Mouse (Mus musculus): ENCODE measurements around the gene 0610040J01Rik. TPM values are rescaled to one million over a fixed set of nuclear protein-coding genes. Genes with fewer than 3 reads are reported as not detected.
A peak's percentile ranks its signal among the peaks of the same experiment; 100 is the strongest.
"Not testable (repeated sequence)": the region's sequence is repeated elsewhere in the genome, so short reads cannot be mapped to it uniquely, and the experiment has no call there.

The 0610040J01Rik gene
- polyA plus RNA-seq, 1 experiment from 2014 or later: 1.5 TPM

- no peak overlapping the region for H3K4me3 ChIP-seq (ENCODE audit: low read depth, low read length)
- no peak overlapping the region for H3K4me2 ChIP-seq (ENCODE audit: low read depth, low read length)
- no peaks in the 10 kb centered on the region for H3K4me1 ChIP-seq (ENCODE audit: control insufficient read depth, insufficient read depth, low read length)
- 42% methylated on average over 6 of the region's 6 CpGs for WGBS
- H3K27me3 ChIP-seq (ENCODE audit: control insufficient read depth, insufficient read depth, low read length): no peaks in the 10 kb centered on the region
- H3K9ac ChIP-seq (replicated peaks; ENCODE audit: low read depth, low read length): no peak overlapping the region
- H3K27ac ChIP-seq (ENCODE audit: low read depth, low read length): no peak overlapping the region
- H3K9me3 ChIP-seq (ENCODE audit: control insufficient read depth, low read length): no peaks in the 10 kb centered on the region
- peak; percentile 63; the same call in 1 of the 2 replicates for ATAC-seq (ENCODE audit: low read depth)
- no peaks in the 10 kb centered on the region for H3K36me3 ChIP-seq (ENCODE audit: control insufficient read depth, insufficient read depth, low read length)
Observed at GRCm38 (mm10) chr5:63886709-63887108, 74.5 kb downstream of the 0610040J01Rik start.

DNA sequence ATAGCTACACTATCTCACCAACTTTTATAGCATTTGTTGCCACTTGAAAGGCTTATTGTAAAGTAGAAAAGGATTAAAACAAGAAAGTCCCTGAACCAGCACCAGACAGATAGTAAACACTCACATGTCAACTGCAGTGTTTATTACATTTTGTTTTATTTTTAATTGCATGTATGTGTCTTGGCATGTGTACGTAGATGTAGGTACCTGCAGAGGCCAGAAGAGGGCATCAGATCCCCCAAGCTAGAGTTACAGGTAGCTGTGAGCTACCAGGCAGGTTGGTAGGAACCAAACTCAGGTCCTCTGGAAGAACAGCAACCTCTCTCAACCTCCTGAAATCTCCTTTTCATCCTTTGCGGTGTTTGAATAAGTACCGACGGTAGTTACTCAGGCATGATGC, 74.9 kb downstream of the 0610040J01Rik start:
- Histone ChIP-seq H3K9me3 (ENCODE audit: control insufficient read depth, low read length) (no peaks in the 10 kb centered on the region), H3K4me3 (ENCODE audit: low read depth, low read length) (no peak overlapping the region), H3K27me3 (ENCODE audit: control insufficient read depth, insufficient read depth, low read length) (no peaks in the 10 kb centered on the region), H3K9ac (replicated peaks; ENCODE audit: low read depth, low read length) (no peak overlapping the region), H3K27ac (ENCODE audit: low read depth, low read length) (no peak overlapping the region), H3K4me1 (ENCODE audit: control insufficient read depth, insufficient read depth, low read length) (no peaks in the 10 kb centered on the region), H3K4me2 (ENCODE audit: low read depth, low read length) (no peak overlapping the region), H3K36me3 (ENCODE audit: control insufficient read depth, insufficient read depth, low read length) (no peaks in the 10 kb centered on the region)
- ATAC-seq (ENCODE audit: low read depth): no peak
- WGBS: 98% methylated on average over 4 of the region's 4 CpGs

GRCm38 (mm10) chr5:63891241-63891640, 79.1 kb downstream of the 0610040J01Rik start:
- Histone ChIP-seq H3K9ac (replicated peaks; ENCODE audit: low read depth, low read length) (no peak overlapping the region), H3K27ac (ENCODE audit: low read depth, low read length) (no peak overlapping the region), H3K9me3 (ENCODE audit: control insufficient read depth, low read length) (no peaks in the 10 kb centered on the region), H3K4me3 (ENCODE audit: low read depth, low read length) (no peak overlapping the region), H3K4me1 (ENCODE audit: control insufficient read depth, insufficient read depth, low read length) (no peaks in the 10 kb centered on the region), H3K27me3 (ENCODE audit: control insufficient read depth, insufficient read depth, low read length) (no peaks in the 10 kb centered on the region), H3K4me2 (ENCODE audit: low read depth, low read length) (no peak overlapping the region), H3K36me3 (ENCODE audit: control insufficient read depth, insufficient read depth, low read length) (no peaks in the 10 kb centered on the region)
- 76% methylated on average over 4 of the region's 4 CpGs for WGBS
- no peak for ATAC-seq (ENCODE audit: low read depth)

DNA sequence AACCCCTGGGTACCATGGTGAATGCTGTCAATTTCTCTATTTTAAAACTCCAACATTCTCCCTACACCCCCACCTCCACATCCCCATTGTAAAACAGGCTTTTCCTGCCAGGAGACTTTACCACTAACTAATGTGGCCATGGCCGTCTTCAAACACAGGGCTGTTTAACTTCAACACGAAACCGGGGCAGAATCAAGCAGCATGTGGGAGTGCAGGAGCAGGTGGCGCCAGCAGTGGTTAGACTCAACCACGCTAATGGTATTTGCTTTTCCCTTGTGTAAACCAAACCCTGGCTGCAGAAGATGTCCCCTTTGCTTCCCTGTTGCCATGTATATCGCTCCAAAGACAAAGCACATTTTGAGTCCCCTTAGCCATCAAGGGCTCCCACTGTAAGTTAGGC, 79.7 kb downstream of the 0610040J01Rik start:
- H3K9ac ChIP-seq (replicated peaks; ENCODE audit: low read depth, low read length): no peak overlapping the region
- 75% methylated on average over 6 of the region's 6 CpGs for WGBS
- no peaks in the 10 kb centered on the region for H3K36me3 ChIP-seq (ENCODE audit: control insufficient read depth, insufficient read depth, low read length)
- H3K4me2 ChIP-seq (ENCODE audit: low read depth, low read length): no peak overlapping the region
- no peak for ATAC-seq (ENCODE audit: low read depth)
- H3K9me3 ChIP-seq (ENCODE audit: control insufficient read depth, low read length): no peaks in the 10 kb centered on the region
- no peaks in the 10 kb centered on the region for H3K27me3 ChIP-seq (ENCODE audit: control insufficient read depth, insufficient read depth, low read length)
- no peaks in the 10 kb centered on the region for H3K4me1 ChIP-seq (ENCODE audit: control insufficient read depth, insufficient read depth, low read length)
- no peak overlapping the region for H3K4me3 ChIP-seq (ENCODE audit: low read depth, low read length)
- H3K27ac ChIP-seq (ENCODE audit: low read depth, low read length): no peak overlapping the region

DNA sequence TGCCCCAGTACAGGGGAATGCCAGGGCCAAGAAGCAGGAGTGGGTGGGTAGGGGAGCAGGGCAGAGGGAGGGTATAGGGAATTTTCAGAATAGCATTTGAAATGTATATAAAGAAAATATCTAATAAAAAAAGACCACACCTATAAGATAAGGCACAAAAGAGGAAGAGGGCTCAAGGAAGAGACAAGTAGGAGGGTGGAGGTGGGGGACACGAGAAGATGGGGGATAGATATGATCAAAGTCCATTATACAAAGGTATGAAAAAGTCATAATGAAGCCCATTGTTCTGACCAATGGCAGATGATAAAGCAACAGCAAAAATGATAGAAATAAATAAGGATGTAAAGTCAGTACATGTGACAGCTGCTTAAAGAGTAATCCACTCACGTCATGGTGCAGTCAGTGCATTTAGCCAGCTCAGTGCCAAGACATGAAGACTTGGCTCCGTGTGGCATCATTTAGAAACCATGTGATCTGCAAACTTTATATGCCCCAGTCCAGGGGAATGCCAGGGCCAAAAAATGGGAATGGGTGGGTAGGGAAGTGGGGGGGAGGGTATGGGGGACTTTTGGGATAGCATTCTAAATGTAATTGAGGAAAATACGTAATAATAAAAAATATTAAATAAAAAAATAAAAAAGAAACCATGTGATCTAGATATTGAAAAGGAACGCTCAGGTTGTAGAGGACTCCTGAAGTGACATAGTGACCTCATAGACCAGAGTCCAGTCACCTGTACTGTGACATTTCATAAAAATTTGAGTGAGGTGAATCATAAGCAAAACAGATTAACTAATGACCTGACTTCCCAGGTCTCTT, 85.0 kb downstream of the 0610040J01Rik start:
- WGBS: 90% methylated on average over 5 of the region's 5 CpGs

GRCm38 (mm10) chr5:63897820-63898110, 85.6 kb downstream of the 0610040J01Rik start:
- H3K9ac ChIP-seq (replicated peaks; ENCODE audit: low read depth, low read length): no peak overlapping the region

More for the DNA sequence above, 85.0 kb downstream of the 0610040J01Rik start:
- not testable (repeated sequence) for H3K4me3 ChIP-seq (ENCODE audit: low read depth, low read length); H3K9ac ChIP-seq (replicated peaks; ENCODE audit: low read depth, low read length); H3K36me3 ChIP-seq (ENCODE audit: control insufficient read depth, insufficient read depth, low read length); H3K9me3 ChIP-seq (ENCODE audit: control insufficient read depth, low read length); ATAC-seq (ENCODE audit: low read depth); H3K4me1 ChIP-seq (ENCODE audit: control insufficient read depth, insufficient read depth, low read length); H3K4me2 ChIP-seq (ENCODE audit: low read depth, low read length); H3K27me3 ChIP-seq (ENCODE audit: control insufficient read depth, insufficient read depth, low read length); H3K27ac ChIP-seq (ENCODE audit: low read depth, low read length)

GRCm38 (mm10) chr5:63903329-63903728, 91.2 kb downstream of the 0610040J01Rik start:
- no peak overlapping the region for H3K9ac ChIP-seq (replicated peaks; ENCODE audit: low read depth, low read length)
- no peak for ATAC-seq (ENCODE audit: low read depth)
- H3K36me3 ChIP-seq (ENCODE audit: control insufficient read depth, insufficient read depth, low read length): no peaks in the 10 kb centered on the region
- H3K4me2 ChIP-seq (ENCODE audit: low read depth, low read length): no peak overlapping the region
- no peak overlapping the region for H3K4me3 ChIP-seq (ENCODE audit: low read depth, low read length)
- no peaks in the 10 kb centered on the region for H3K9me3 ChIP-seq (ENCODE audit: control insufficient read depth, low read length)
- H3K27ac ChIP-seq (ENCODE audit: low read depth, low read length): no peak overlapping the region
- no peaks in the 10 kb centered on the region for H3K4me1 ChIP-seq (ENCODE audit: control insufficient read depth, insufficient read depth, low read length)
- WGBS: 87% methylated on average over 3 of the region's 3 CpGs
- no peaks in the 10 kb centered on the region for H3K27me3 ChIP-seq (ENCODE audit: control insufficient read depth, insufficient read depth, low read length)

More at GRCm38 (mm10) chr5:63897820-63898110, 85.6 kb downstream of the 0610040J01Rik start:
- Histone ChIP-seq H3K4me1 (ENCODE audit: control insufficient read depth, insufficient read depth, low read length) (no peaks in the 10 kb centered on the region), H3K9me3 (ENCODE audit: control insufficient read depth, low read length) (no peaks in the 10 kb centered on the region), H3K4me3 (ENCODE audit: low read depth, low read length) (no peak overlapping the region), H3K4me2 (ENCODE audit: low read depth, low read length) (no peak overlapping the region), H3K27me3 (ENCODE audit: control insufficient read depth, insufficient read depth, low read length) (no peaks in the 10 kb centered on the region), H3K36me3 (ENCODE audit: control insufficient read depth, insufficient read depth, low read length) (no peaks in the 10 kb centered on the region), H3K27ac (ENCODE audit: low read depth, low read length) (no peak overlapping the region)
- no peak for ATAC-seq (ENCODE audit: low read depth)
- WGBS: 88% methylated on average over 3 of the region's 3 CpGs

DNA sequence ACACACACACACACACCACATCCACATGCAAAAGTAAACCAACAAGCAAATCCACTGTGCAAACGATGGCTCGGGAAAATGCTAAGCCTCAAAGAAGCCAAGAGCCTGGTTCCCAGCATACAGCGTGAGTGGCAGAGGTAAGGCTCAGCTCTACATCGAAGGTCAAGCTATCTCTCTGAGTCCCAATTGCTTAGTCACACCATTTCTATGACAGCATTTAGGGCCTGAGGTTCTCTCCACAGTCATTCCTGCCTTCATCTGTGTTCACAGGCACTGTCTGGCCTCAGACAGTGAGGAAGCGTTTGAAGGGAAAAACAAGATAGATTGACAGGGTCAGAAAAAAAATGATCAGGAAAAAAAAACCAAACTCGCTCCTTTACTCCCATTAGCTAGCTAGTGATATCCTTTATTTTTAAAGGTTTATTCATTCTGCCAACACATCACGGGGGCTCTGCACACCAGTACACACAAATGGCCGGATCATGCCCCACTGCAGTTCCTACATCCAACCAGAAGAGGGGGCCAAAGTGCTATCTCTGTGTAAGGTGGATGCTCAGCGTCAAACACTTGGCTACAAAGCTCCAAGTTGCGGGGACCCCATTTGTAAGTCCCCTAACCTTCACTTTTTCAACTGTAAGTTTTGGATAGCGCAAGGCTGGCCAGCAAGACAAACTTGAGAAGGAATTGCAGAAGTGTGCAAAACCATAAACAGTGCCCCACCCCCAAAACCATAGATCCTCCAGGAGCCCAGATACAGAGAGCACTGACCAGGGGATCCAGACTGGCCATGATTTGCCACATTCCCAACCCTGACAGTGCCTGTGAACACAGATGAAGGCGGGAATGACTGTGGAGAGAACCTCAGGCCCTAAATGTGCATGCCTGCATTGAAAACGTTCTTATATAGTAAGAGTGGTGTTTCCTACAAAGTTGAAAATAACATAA, 94.3 kb downstream of the 0610040J01Rik start:
- ATAC-seq (ENCODE audit: low read depth): peak; percentile 93
- Histone ChIP-seq H3K27me3 (ENCODE audit: control insufficient read depth, insufficient read depth, low read length) (no peaks in the 10 kb centered on the region), H3K9me3 (ENCODE audit: control insufficient read depth, low read length) (no peaks in the 10 kb centered on the region), H3K4me2 (ENCODE audit: low read depth, low read length) (no peak overlapping the region), H3K4me1 (ENCODE audit: control insufficient read depth, insufficient read depth, low read length) (no peaks in the 10 kb centered on the region), H3K36me3 (ENCODE audit: control insufficient read depth, insufficient read depth, low read length) (no peaks in the 10 kb centered on the region), H3K4me3 (ENCODE audit: low read depth, low read length) (no peak overlapping the region), H3K9ac (replicated peaks; ENCODE audit: low read depth, low read length) (no peak overlapping the region), H3K27ac (ENCODE audit: low read depth, low read length) (no peak overlapping the region)
- 45% methylated on average over 13 of the region's 13 CpGs for WGBS

DNA sequence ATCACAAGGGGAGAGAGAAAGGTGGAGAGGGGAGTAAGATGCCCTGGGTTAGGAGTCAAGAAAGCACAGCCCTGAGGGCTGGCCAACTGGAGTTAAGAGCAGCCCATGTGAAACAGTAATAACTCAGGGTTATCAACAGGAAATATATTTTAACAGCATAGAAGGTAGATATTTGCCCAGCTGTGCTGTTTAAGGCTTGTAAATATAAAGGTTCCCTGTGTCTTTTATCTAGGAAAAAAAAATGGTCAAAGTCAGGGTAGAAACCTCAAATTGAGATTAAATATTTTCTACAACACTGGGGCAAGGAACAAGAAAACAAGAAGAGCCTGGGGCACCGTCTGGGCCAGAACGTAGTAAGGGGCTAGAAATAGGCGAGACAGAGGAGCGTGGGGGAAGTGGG, 95.3 kb downstream of the 0610040J01Rik start:
- H3K9me3 ChIP-seq (ENCODE audit: control insufficient read depth, low read length): no peaks in the 10 kb centered on the region
- H3K27ac ChIP-seq (ENCODE audit: low read depth, low read length): no peak overlapping the region
- no peaks in the 10 kb centered on the region for H3K36me3 ChIP-seq (ENCODE audit: control insufficient read depth, insufficient read depth, low read length)
- no peaks in the 10 kb centered on the region for H3K27me3 ChIP-seq (ENCODE audit: control insufficient read depth, insufficient read depth, low read length)
- H3K4me1 ChIP-seq (ENCODE audit: control insufficient read depth, insufficient read depth, low read length): no peaks in the 10 kb centered on the region
- H3K4me2 ChIP-seq (ENCODE audit: low read depth, low read length): no peak overlapping the region
- WGBS: 62% methylated on average over 4 of the region's 4 CpGs
- no peak overlapping the region for H3K4me3 ChIP-seq (ENCODE audit: low read depth, low read length)
- no peak for ATAC-seq (ENCODE audit: low read depth)
- no peak overlapping the region for H3K9ac ChIP-seq (replicated peaks; ENCODE audit: low read depth, low read length)
